Mouse (Mus musculus) olfactory bulb, adult 2 months (tissue): ENCODE data around the gene Pdzrn4. TPM values are rescaled to one million over a fixed set of nuclear protein-coding genes. Genes with fewer than 3 reads are reported as not detected.

ENCODE experiments used
- H3K27ac ChIP-seq: fragments of 200-500 bp; 2 replicates; pipeline ENCODE4 v1.5.1; 2012; ENCODE audit warnings: low read depth, low read length; ENCODE audit not compliant: insufficient read depth
- H3K4me1 ChIP-seq: fragments of 200-500 bp; 2 replicates; pipeline ENCODE4 v1.6.1; 2012; ENCODE audit warnings: low read length; ENCODE audit not compliant: control insufficient read depth, insufficient read depth
- H3K4me3 ChIP-seq: fragments of 200-500 bp; 2 replicates; pipeline ENCODE4 v1.5.1; 2012; ENCODE audit warnings: mild to moderate bottlenecking, low read depth, low read length, moderate library complexity; ENCODE audit not compliant: insufficient read depth
- CTCF ChIP-seq: fragments of 200-500 bp; IDR thresholded peaks from 2 replicates; pipeline ENCODE4 v1.5.1; 2012; ENCODE audit warnings: low read depth, mild to moderate bottlenecking, low read length, moderate library complexity; ENCODE audit not compliant: insufficient read depth
- POLR2A ChIP-seq: fragments of 200-500 bp; IDR thresholded peaks from 2 replicates; pipeline ENCODE4 v1.6.1; 2012; ENCODE audit warnings: mild to moderate bottlenecking, low read depth, low read length, moderate library complexity; ENCODE audit not compliant: insufficient read depth
- WGBS: fragments of 180-500 bp; shearing (Covaris S2); methylation state at CpG from one replicate; pipeline ENCODE4 v1.1.7; 2018; 5-methylcytosine and 5-hydroxymethylcytosine counted together
- polyA plus RNA-seq: library from polyadenylated mRNA; stranded (reverse); fragments of >200 nt; gene quantifications from 2 replicates; pipeline ENCODE4 v1.2.4, GENCODE M21; 2012; ENCODE audit warnings: low replicate concordance; ENCODE audit not compliant: missing spikeins, insufficient read depth, insufficient read length

The Pdzrn4 gene
- polyA plus RNA-seq, 1 experiment, result not detected

DNA sequence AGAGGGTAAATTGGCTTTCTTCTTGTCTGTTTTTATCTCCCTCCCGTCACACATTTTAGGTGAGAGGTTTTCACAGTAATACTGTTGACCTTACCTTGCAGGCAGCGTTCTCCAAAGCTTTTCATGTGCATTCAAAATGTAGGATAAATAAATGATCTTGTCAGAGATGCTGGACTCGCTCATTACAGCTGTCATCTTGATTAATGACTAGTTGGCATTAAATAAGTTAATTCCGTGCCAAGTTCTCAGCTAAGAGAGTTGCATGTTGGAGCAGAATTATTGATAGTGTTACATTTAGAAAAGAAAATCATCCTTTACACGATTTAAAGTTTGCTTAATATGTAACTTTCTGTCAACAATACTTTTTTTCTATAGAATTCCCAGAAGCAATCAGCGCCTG lies 4.9 kb downstream of the Pdzrn4 start:
- Histone ChIP-seq H3K4me1 (peaks cover 11% of the 10 kb centered on the region), H3K27ac (no peak overlapping the region), H3K4me3 (no peak overlapping the region)
- WGBS, result 64% methylated on average over 6 of the region's 6 CpGs
- no peak for TF ChIP-seq POLR2A
- no peak for TF ChIP-seq CTCF

DNA sequence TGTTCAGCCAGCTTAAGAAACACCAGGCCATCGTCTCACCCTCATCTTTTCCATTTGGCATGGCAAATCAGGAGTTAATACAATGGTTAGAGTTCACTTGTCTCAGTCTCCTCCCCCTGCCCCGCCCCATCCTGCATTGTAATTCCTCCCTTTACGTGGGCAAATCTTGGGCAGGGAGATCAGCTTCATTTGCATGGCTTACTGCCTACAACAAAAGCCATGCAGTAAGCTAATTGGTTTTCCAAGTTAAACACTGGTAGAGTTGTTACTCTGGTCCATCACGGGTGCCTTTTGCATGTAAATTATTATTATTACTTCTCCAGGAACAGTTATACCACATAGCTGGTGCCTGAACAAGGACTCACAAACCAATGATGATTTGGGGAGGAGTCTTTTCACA lies 18.6 kb downstream of the Pdzrn4 start:
- TF ChIP-seq POLR2A, result no peak
- TF ChIP-seq CTCF, result no peak
- 19% methylated on average over 4 of the region's 4 CpGs for WGBS
- no peaks in the 10 kb centered on the region for H3K4me1 ChIP-seq
- no peak overlapping the region for H3K27ac ChIP-seq
- no peak overlapping the region for H3K4me3 ChIP-seq

- no peak for TF ChIP-seq CTCF
- no peak overlapping the region for H3K4me3 ChIP-seq
- 88% methylated on average over 6 of the region's 6 CpGs for WGBS
- no peaks in the 10 kb centered on the region for H3K4me1 ChIP-seq
- no peak overlapping the region for H3K27ac ChIP-seq
These were observed 19.5 kb downstream of the Pdzrn4 start for GRCm38 (mm10) chr15:92416141-92416540.

- Histone ChIP-seq H3K4me1 (no peaks in the 10 kb centered on the region), H3K4me3 (no peak overlapping the region), H3K27ac (no peak overlapping the region)
- 65% methylated on average over 7 of the region's 7 CpGs for WGBS
- no peak for TF ChIP-seq CTCF
- TF ChIP-seq POLR2A, result no peak
These were observed 20.0 kb downstream of the Pdzrn4 start for GRCm38 (mm10) chr15:92416658-92417057.

GRCm38 (mm10) chr15:92417120-92417519 lies 20.4 kb downstream of the Pdzrn4 start:
- Histone ChIP-seq H3K27ac (no peak overlapping the region), H3K4me3 (no peak overlapping the region), H3K4me1 (no peaks in the 10 kb centered on the region)
- TF ChIP-seq POLR2A, result no peak
- no peak for TF ChIP-seq CTCF
- 81% methylated on average over 3 of the region's 3 CpGs for whole genome bisulfite sequencing

DNA sequence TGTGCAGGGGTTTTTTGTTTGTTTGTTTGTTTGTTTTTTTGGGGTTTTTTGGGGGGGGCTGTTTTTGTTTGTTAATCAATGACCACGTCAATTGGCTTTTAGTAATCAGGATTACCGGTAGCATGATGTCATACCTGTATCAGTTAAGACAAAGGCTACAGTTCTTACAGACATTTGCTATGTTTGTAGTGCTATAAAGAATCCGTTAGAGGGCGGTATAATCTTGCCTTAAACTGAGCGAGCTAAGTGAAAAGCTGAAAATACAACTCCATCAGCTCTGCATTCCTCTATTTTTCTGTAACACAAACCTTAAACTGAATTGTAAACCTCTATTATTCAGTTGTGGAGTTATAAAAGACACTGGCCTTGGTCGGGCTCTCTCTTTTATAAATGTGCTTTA lies 37.9 kb downstream of the Pdzrn4 start:
- no peak overlapping the region for H3K4me3 ChIP-seq
- no peak overlapping the region for H3K27ac ChIP-seq
- no peaks in the 10 kb centered on the region for H3K4me1 ChIP-seq
- TF ChIP-seq POLR2A (no peak), CTCF (no peak)
- 3% methylated on average over 6 of the region's 6 CpGs for WGBS

DNA sequence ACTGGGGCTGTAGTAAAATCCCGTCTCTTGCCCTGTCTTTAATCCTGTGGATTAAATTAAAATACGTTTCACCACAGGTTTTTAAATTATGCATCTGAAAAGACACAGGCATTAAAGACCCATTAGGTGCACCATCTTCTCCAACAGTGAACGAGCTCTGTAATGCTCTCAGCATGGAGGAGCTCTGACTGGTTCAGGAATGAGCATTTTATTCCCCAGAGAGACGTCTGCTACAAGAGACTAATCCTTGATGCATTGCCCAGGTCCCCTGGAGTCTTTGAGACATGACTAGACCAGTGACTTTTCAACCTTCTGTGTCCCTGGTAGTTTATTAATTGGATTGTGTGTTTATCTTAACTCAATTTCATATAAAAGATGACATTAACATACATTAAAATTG lies 38.6 kb downstream of the Pdzrn4 start:
- TF ChIP-seq POLR2A (no peak), CTCF (no peak)
- Histone ChIP-seq H3K4me3 (no peak overlapping the region), H3K4me1 (no peaks in the 10 kb centered on the region), H3K27ac (no peak overlapping the region)
- WGBS, result 66% methylated on average over 4 of the region's 4 CpGs

DNA sequence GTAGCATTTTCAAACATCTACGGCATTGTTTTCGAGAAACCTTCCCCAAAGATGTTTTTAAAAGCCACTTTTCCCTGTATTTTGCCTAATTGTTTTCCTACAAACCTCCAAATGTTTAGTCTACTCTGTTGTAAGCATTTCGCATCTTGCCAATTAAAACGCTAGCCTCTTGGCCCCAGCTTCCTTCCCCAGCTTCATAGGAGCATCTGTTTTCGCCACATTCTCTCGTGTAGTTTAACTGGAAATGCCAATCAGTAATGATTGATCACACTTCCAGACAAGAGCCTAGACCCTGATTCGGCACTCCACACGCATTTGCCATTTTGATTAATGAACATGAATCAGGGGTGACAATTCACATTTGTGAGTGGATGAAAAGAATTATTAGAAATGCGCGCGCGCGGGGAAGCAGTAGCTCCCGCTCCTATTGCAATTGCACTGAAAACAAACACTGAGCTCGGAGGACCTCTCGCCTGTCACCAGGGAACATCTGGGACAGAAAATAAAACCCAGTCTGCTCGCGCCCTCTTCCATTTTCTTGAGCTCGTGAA lies 45.0 kb downstream of the Pdzrn4 start:
- no peak overlapping the region for H3K27ac ChIP-seq
- H3K4me3 ChIP-seq, result peak overlapping the region; percentile 29
- no peaks in the 10 kb centered on the region for H3K4me1 ChIP-seq
- WGBS, result 52% methylated on average over 19 of the region's 19 CpGs
- TF ChIP-seq CTCF (no peak), POLR2A (no peak)

DNA sequence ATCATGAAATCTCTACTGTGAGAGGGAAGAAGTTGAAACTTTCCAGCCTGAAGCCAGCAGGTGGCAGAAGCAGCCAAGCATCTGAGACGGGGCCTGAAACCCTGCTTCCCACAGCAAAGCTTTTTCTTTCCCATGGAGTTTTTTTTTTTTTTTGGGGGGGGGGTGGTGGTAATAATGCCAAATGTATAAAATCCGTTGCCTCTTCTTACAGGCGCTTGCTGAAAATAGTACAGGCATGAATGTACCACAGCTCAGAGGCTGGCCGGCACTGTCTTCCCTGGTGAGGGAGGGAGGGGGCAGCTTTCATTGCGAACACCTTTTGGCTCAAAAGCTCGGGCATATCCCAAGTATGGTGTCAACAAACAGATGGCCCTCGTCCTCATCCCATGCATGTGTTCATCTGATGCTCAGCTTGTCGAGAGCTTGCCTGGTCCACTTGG lies 51.0 kb downstream of the Pdzrn4 start:
- Histone ChIP-seq H3K4me3 (no peak overlapping the region), H3K27ac (no peak overlapping the region), H3K4me1 (no peaks in the 10 kb centered on the region)
- TF ChIP-seq POLR2A, result no peak
- peak; percentile 69 for TF ChIP-seq CTCF
- 28% methylated on average over 8 of the region's 8 CpGs for WGBS

DNA sequence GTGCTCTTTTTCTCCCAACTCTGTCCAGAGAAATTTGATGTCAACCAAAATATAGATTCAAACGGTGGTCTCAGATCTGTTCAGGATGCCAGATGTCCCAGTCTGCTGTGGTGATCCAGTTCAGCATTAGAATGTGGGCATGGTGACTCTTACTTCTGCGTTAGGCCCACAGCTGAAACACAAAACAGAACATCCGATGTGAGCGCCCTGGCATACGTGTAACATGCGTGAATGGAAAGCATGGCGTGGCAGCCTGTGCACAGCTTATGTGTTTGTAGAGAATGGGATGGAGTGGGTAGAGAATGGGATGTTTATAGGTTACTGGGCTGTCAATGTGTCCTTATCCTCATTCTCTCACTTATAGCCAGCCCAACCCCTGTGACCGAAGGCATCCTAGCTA lies 52.4 kb downstream of the Pdzrn4 start:
- no peak for TF ChIP-seq POLR2A
- no peak for TF ChIP-seq CTCF
- H3K4me3 ChIP-seq, result no peak overlapping the region
- 98% methylated on average over 8 of the region's 8 CpGs for WGBS
- H3K4me1 ChIP-seq, result no peaks in the 10 kb centered on the region
- H3K27ac ChIP-seq, result no peak overlapping the region
